Mouse (Mus musculus): Measurements from ENCODE around the gene Kdm8.
"Not testable (repeated sequence)": the region's sequence is repeated elsewhere in the genome, so short reads cannot be mapped to it uniquely, and the experiment has no call there.

Kdm8 gene

DNA sequence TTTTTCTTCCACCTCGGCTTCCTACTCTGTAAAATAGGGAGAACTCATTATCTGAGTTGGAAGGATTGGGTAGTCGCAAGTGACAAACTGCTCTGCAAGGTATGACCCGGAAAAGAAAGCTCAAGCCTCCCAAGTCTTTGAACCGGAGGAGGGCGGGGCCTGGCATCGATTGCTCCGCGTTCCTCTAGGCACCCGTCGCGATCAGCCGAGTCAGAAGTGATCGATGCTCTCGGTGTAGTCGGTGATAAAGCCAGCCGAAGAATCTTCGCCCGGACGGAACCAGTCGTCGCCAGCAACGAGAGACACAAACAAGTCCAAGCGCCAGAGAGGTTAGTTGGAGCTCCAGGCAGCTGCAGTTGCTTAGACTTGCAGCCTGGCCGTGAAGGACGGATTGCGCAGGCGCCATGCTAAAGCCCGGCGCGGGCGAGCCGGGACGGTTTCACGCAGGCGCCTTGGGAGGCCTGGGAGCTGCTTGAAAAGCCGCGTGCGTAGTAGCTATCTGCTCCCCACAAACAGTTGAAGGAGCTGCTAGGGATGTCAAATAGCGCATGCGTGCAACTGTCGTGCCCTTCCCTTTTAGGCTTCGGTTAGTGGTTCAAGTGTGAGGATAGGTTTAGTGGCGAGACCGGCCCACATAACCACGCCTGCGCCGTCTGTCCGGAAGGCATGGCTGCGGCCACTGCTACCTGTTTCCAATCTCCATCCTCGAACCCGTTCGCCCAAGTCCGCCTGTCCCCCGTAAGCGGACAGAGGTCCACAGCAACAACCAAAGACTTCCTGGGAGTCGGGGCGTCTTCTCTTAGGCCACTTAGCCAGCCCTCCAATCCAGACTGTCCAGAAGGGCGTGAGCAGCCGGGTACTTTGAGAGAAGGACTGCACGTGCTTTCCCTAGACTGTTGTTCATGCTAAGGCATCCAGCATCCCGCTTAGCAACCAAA, at the start of gene Kdm8:
Gene Kdm8 (plus strand): TSS at position 213 of the 938 bp plus-strand sequence.
- DNase-seq (ENCODE audit: low read depth, low spot score) = peak; percentile 97

DNA sequence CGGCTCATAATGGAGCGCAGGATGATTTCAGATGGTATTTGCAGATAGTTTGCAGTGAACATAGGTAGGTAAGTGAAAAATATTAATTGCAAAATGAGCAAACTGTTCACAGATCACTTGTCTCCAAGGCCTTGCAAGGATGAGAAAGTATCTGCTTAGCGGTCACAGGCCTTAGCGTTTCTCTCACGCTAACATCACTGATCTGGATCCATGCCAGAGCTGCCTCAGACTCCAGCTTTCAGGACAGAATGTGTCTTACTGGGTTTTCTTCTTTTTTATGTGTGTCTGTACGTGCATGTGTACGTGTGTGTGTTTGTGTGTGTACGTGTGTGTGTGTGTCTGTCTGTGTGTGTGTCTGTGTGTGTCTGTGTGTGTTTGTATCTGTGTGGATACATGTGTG, 46.4 kb upstream of the Kdm8 start:
- no peak for DNase-seq (ENCODE audit: low read depth, low spot score)

DNA sequence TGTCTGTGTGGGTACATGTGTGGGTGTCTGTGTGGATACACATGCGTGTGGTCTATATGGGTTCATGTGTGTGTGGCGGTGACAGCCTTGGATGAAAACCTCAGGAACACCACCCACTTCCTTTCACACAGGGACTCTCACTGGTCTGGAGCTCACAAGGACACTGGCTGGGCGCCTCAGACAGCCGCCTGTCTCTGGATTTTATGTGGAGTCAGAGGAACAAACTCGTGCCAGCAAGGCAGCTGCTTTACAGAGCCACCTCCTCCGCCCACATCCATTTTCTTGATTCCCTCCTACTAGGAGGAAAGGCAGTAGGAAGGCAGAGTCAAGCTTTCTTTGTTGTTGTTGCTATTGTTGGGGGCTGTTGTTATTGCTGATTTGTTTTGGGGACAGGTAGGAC, 45.8 kb upstream of the Kdm8 start:
- no peak for DNase-seq (ENCODE audit: low read depth, low spot score)

DNA sequence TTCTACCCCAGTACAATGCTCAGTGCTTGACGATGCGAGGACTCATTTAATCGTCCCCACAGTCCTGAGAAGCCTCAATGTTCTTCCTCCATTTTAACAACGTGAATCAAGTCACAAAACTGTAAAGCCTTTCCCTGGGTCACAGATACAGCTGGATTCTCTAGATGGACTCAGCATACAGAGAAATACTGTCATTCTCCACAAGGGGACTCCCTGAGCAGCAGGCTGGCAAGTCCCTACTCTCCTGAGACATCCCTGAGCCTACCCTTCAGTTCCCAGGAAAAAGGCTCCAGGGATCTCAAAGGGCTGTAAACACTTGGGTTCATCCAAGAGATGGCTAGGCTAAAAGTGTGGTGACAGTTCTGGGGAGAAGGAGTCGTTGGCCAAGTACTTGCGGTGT, 37.3 kb upstream of the Kdm8 start:
- no peak for DNase-seq (ENCODE audit: low read depth, low spot score)

DNA sequence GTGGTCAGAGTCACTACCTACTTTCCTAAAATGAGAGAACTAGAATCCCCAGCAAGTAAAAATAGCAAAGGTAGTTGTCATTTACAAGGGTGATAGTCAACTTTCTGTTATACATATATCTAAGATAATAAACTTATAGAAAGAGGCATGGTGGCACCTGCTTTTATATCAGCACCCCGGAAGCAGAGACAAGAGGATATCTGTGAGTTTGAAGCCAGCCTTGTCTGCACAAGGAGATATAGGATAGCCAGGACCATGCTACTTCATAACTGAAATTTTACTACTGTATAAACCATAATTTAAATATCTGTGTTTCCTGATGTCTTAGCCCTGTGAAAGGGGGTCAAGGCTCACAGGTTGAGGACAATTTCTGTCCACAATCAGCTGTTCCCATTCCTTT, 29.4 kb upstream of the Kdm8 start:
- no peak for DNase-seq (ENCODE audit: low read depth, low spot score)

DNA sequence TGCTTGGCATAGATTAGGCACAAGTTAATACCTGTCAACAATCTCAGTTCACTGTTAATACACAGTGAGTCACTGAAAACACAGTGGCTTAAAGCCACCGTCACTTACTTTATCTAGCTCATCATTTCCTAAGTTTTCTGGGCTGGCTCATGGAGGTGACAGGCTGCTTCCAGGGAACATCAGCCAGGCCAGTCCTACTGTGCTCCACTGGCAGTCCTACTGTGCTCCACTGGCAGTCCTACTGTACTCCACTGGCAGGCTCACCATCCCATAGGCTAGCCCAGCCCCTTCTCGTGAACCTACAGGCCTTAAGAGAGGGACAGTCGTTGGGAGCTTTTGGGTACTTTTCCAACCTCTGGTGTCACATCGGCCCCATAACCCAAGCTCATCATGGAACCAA, 28.7 kb upstream of the Kdm8 start:
- DNase-seq (ENCODE audit: low read depth, low spot score) = no peak

DNA sequence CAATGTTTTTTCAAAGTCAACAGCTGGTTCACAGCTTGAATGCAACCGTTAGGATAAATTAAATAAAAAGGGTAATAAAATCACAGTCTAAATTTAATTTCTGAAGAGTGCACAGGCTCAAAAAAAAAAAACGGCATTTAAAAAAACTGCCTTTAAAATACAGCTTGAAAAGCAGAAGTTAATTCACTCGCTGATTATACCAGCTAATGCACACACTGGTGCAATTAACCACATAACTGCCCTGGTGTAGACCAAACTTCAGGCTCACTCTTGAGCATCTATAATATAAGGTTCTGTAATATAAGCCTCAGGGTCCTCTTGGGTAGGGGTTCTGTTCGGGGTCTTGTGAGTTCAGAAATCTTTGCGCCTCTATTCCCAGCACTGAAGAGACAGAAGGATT, 27.7 kb upstream of the Kdm8 start:
- no peak for DNase-seq (ENCODE audit: low read depth, low spot score)

DNA sequence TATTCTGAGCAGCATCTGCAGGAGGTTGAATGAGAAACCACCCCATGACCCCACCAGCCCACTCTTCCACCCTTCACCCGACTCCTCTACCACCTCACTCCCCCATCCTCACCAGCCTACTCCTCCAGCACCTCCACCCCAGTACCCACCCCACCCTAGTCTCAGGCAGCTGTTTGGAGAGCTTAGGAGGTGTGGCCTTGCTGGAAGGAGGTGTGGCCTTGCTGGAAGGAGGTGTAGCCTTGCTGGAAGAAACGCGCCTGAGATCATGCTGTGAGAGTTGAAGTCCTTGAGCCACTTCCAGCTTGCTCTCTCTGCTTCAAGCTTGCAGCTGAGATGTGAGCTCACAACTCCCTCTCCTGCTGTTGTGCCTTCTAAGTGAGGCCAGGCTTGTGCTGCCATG, 26.1 kb upstream of the Kdm8 start:
- DNase-seq (ENCODE audit: low read depth, low spot score) = no peak

DNA sequence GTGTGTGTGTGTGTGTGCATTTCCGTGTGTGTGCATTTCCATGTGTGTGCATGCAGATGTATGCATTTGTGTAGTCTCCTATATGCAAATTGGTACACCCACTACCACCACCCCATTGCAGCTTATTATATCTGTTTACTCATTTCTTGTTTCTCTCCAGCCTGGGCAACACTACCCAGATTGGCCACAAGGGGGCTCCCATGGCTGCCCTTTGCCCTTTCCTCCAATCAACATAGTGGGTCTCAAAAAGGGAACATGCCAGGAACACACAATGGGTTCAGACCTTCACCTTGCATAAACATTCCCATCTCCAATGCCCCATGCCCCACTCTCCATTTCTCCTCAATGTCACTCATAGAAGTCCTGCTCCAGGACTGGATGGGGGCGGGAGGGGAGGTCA, 24.3 kb upstream of the Kdm8 start:
- DNase-seq (ENCODE audit: low read depth, low spot score) = peak; percentile 30

DNA sequence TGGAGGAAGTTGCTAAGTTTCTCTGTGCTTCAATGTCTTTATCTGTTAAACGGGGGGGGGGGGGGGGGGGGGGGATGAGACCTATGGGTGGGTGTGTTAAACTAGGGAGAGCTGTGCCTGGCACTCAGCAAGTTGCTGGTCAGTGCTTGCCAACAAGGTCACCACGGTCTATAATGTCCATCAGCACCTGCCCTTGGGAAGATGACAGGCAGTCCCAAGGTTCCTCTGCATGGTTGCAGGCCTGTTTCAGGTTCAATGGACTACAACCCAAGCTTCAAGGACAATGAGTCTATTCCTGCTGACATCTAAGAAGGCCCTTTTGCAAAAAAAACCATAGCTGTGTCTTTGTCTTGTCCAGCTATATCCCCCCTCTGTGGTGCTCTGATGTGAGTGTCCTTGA, 22.6 kb upstream of the Kdm8 start:
- no peak for DNase-seq (ENCODE audit: low read depth, low spot score)

DNA sequence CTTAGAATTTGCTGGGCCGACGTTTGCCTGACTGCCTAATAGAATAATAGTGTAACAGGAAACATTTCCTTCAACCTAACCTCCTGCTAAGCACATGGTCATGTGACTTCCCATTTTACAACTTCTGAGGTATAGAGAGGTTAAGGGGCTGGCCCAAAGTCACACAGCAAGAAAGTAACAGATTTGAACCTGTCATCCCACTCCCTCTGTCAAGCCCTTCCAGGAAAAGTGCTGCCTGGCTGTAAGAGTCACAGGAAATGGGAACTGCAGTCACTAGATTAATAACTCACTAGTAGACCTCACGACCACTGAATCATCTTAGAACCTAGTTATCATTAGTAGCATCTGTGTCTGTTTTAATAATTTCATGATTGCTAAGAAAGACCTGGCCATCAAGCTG, 21.4 kb upstream of the Kdm8 start:
- DNase-seq (ENCODE audit: low read depth, low spot score) = no peak

DNA sequence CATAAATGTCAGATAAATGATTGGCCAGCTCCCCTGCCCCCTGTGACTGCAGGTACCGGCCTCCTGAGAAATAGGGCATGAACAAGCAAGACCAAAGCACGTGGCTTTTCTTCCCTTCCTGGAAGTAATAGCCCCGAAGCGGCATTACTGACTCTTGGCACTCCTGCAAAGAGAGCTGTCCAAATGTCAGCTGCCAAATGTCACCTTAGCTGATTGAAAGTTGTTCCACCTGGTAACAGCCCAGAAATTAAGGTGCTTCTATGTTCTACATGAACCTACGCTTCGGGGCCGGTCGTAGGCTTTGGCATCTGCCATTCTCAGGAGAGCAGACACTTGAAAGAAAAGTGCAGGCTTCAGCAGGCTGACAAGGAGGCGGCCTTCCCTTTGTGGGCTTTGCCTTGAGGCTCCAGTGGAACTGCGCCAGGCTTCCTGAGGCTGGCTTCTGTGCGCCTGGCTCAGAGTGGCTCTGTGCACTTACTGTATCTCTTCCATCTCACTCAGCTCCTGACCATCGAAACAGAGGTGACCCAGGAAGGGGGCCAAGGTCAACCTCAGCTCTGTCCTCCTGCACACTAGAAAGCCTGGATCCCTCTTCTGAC, 16.9 kb upstream of the Kdm8 start:
- no peak for DNase-seq (ENCODE audit: low read depth, low spot score)

DNA sequence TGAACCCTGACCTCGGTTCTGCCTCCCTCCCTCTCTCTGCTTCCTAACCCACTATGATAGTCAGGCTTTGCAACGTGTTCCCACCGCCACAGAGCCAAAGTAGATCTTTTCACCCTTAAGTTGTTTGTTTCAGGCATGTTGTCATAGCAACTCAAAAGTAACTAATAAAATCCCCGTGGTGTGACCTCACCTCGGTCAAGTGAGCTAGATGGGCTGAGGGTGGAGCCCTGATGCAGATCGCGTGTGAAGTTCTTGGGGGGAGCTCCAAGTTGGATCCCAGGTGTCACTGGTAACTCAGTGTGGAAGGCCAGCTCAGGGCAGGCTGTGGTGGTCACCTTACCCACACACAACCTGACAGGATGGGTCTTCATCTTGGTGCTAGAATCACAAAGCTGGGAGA, 16.1 kb upstream of the Kdm8 start:
- no peak for DNase-seq (ENCODE audit: low read depth, low spot score)

DNA sequence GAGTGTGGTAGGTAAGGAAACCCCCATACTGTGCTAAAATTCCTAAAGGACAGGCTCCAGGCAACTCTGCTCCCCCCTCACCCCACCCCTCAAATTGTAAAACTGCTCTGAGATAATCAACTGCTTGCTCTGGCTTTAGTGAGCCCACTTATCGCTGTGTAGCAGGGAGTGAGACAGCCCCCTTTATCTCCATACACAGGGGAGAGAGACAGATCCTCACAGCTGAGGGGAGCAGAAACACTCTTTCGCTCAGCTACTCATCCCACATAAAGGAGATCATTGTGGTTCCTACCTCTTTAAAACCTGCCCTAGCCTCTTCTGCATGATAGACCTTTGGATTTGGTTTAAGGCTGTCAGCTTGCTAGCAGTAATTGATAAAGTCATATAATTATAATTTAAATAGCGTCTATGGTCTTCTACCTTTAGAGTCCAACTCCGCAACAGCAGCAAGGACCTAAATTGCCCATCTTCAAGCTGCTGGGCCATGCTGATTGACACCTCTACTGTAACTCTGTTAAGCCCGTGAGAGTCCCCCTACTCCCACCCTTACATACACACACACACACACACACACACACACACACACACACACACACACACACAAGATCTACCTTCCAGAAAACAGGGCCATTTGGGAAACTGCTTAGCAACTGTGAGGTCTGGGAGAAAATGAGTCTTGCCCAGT, 15.5 kb upstream of the Kdm8 start:
- not testable (repeated sequence) for DNase-seq (ENCODE audit: low read depth, low spot score)

DNA sequence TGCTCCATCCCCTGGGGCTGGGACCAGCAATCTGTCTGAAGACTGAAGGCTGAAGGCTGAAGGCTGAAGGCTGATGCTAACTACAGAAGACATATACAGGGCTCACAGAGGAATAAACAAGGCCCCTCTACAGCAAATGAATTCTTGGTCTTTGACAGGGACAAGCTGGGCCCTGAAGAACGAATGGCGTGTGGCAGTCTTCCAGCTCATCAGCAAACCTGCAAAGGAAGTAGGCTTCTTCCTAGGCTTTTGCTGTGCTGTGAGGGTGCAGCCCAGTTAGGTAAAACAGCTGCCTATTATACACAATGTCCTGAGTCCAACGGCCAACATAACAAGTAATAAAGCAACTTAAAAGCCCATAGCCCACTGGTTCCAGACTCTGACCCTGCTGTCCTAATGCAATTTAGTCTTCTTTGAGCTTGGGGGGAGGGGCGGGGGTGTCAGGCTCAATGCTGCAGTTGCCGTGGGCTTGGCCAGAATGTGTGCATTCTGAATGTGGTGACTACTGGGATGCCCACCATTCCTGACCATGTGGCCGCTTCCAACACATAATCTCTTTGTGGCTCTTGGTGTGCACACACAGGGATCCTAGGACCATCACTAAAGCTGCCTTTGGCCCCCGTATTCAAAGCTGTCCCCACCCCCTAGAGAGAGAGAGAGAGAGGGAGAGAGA, 14.2 kb upstream of the Kdm8 start:
- no peak for DNase-seq (ENCODE audit: low read depth, low spot score)

DNA sequence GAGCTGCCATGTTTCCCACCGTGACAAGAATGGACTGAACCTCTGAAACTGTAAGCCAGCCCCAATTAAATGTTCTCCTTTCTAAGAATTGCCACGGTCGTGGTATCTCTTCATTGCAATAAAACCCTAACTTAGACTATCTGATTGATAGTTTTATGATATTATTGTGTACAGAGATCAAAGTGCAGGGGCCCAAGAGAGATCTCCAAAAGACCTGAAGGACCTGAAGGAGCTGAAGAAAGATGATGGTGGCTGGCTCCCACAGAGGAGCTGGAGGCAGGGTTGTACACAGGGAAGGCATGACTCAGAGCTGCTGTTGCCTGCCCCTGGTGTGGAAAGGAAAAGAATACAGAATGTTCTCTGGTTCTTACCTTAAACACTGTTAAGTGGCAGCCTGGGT, 10.6 kb upstream of the Kdm8 start:
- no peak for DNase-seq (ENCODE audit: low read depth, low spot score)

DNA sequence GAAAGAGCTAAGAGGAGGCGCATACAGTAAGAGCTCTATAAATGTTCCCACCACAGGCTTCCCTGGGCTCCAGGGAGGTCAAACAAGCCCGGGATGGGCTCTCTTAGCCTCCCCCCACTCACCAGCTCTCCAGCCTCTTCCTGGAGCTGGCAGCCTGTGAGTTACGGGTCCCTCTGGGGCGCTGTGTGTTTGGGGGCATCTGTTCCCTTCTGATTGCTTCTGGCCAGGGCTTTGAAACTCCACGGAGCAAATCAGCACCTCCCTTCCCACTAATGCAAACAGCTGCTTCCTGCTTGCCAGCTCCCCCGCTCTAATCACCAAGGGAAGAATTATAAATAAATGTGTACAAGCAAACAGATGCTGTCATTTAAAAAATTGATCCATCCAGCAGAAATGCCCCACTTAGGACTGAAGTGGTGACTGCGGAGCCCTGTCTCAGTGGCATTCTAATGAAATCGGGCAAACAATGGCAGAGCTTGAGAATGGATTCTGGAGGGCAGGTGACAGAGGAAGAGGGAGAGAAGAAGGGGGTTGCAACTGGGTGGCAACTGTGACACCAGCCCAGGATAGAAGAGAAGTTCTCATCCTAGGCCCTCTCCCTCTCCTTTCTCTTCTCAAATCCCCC, 9.7 kb upstream of the Kdm8 start:
- peak; percentile 61 for DNase-seq (ENCODE audit: low read depth, low spot score)

DNA sequence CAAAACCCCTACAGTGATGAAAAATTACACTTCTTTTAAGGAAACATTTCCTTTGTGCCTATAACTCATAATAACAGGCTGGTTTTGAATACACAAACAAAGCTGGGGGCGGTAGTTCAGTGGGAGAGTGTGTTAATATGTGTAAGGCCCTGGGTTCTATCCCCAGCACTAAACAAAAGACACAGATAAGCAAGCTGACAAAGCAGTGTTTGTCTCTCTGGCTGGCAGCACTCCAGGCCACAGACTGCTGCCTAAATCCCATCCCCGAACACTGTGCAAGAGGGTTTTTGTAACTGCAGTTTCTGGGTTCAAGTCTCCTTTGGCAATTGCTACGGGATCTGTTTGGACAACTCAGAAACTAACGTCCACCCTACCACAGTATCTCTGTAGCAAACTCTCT, 2.2 kb upstream of the Kdm8 start:
- DNase-seq (ENCODE audit: low read depth, low spot score) = no peak

DNA sequence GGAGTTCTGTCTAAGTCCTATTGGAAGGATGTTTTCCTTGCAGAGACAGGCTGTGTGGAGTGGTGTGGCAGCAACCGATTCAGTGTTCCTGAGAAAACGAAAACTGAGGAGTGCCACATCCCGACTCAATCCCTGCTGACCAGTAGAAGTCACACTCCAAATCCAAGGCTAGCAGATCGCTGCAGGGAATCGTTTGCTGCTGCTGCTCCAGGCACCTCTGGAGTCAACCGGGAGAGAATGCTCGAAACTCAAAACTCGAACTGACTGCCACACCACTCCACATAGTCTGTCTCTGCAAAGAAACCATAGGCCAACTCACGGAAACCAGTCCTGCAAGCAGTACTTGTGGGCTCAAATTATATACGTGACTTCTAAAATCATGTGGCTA, 406 bp upstream of the Kdm8 start:
- DNase-seq (ENCODE audit: low read depth, low spot score) = no peak

DNA sequence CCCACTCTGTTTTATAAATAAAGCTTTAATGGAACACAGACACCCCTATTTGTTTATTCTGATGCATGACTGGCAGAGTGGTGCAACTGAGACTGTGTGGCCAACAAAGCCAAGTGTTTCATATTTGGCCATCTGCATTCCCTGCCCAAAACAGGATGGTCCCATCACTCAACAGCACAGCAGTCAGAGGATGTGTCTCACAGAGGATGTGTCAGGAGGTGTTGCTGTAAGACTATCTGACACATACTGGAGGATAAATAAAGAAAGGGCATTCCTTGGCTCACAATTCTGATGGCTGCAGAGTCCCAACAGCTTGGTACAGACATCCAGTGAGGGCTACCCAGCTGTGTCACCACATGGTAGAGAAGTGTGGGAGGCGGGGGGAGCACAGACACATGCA, 6.2 kb downstream of the Kdm8 start:
- DNase-seq (ENCODE audit: low read depth, low spot score) = no peak

DNA sequence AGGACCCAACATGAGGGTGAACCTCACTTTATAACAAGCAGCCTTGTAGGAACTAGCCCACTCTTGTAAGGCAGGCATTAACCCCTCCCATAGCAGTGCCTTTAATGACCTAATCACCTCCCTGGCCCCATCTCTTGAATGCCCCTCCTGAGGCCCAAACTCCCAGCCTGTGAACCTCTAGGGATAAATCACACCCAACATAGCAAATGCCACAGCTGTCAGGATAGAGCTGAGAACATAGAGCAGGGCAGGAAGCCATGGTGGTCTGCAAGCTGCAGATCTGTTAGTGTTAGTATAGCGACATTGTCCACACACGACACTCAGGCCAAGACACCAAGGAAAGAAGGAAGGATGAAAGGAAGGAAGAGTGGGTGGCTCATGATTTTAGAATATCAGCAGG, 6.6 kb downstream of the Kdm8 start:
- DNase-seq (ENCODE audit: low read depth, low spot score) = no peak

DNA sequence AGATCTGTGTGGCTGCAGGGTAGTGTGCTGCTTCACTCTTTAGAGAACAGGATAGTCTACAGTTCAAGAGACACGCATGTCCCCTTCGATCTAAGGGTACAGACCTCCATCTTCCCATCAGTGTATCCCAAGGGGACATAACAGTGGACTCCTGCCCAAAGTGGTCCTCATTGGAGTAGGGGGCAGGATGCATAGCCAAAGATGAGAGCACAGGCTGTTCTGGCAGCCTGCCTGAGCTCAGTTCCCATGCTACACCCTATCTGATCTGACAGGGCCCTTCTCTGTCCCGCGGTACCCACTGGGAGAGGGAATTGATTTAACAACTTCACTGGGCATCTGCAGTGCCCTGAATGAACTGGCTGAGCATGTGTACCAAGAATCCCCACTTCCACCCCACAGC, 9.2 kb downstream of the Kdm8 start:
- no peak for DNase-seq (ENCODE audit: low read depth, low spot score)
